Mouse (Mus musculus) heart, adult 2 months (tissue): Measurements from ENCODE around the gene Tmem209.

ENCODE experiments used
- CTCF ChIP-seq: fragments of 200-600 bp; IDR thresholded peaks from 2 replicates; pipeline ENCODE4 v1.8.1; 2022; ENCODE audit warnings: antibody characterized with exemption, mild to moderate bottlenecking, moderate library complexity
- EP300 ChIP-seq: fragments of 200-500 bp; IDR thresholded peaks from 2 replicates; pipeline ENCODE4 v1.6.1; 2011; ENCODE audit warnings: low read depth, low read length, control low read depth; ENCODE audit not compliant: insufficient read depth
- POLR2A ChIP-seq: fragments of 200-500 bp; IDR thresholded peaks from 2 replicates; pipeline ENCODE4 v1.6.1; 2011; ENCODE audit warnings: mild to moderate bottlenecking, low read depth, low read length, control low read depth; ENCODE audit not compliant: insufficient read depth

DNA sequence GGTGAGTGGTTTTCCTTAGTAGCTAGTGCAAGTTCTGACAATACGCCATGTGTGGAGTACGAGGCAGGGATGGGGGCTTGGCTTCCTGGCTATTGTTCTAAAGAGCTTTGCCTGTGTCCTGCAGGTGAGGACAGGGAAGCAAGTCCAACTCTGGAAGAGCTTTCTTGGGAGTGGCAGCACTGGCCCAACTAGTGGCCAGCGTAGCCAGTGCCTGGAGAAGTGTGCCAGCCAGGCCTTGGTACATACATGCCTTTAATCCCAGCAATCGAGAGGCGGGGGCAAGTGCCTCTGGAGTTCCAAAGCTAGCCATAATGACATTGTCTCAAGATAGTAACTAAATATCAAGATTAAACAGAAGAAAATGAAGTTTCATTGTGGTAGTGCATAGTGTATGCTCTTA is 708 bp upstream of the Tmem209 start:
- TF ChIP-seq POLR2A (no peak), CTCF (no peak), EP300 (no peak)
